Mouse (Mus musculus): Measurements from ENCODE around the gene Col27a1. TPM values are rescaled to one million over a fixed set of nuclear protein-coding genes. Genes with fewer than 3 reads are reported as not detected.

Gene Col27a1
- total and polyA plus RNA-seq, 3 experiments, result not detected

DNA sequence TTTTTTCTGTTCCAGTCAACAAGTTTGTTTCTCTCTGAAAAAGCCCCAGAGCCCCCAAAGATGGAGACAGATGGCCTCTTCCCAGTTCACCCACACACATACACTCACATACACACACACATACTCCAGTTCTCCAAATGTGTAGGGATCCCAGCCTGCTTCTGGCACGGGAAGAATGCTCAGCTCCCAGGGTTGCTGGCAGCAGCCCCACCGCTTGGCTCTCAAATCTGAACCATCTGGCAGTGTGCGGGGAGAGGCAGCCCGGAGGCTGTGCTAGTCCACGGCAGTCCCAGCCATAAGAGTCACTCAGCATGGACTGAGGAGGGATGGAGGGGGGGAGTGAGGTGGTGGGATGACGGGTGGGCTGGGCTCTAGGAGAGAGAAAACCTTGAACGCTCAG lies 77.3 kb downstream of the Col27a1 start:
- H3K79me2 ChIP-seq (ENCODE audit: control insufficient read depth, insufficient read depth, low read length, poor library complexity), result no peaks in the 10 kb centered on the region
- no peaks in the 10 kb centered on the region for H3K4me1 ChIP-seq (ENCODE audit: control insufficient read depth in 1 of 2, insufficient read depth in 2 of 2, low read length in 2 of 2)
- H3K9ac ChIP-seq (ENCODE audit: control insufficient read depth, low read depth, low read length, poor library complexity, severe bottlenecking), result no peak overlapping the region
- no peak overlapping the region for H3K27ac ChIP-seq (ENCODE audit: control insufficient read depth, low read depth, low read length)
- DNase-seq (ENCODE audit: low read depth, low spot score), result no peak
- H3K9me3 ChIP-seq (replicated peaks; ENCODE audit: insufficient read depth, low read length), result no peaks in the 10 kb centered on the region
- no peaks in the 10 kb centered on the region for H3K36me3 ChIP-seq (ENCODE audit: control insufficient read depth in 1 of 2, insufficient read depth in 2 of 2, low read length in 2 of 2)
- TF ChIP-seq MYB (IDR thresholded peaks at IDR 0.05; ENCODE audit: low read depth, low read length) (no peak), SMC3 (IDR thresholded peaks at IDR 0.05; ENCODE audit: low read depth, low read length) (no peak), NELFE (IDR thresholded peaks at IDR 0.05; ENCODE audit: low read depth, low read length) (no peak), CTCF (IDR thresholded peaks at IDR 0.05 in 2 of 3, conservative IDR thresholded peaks at IDR 0.05 in 1 of 3; ENCODE audit: control insufficient read depth in 1 of 3, insufficient read depth in 1 of 3, low read depth in 2 of 3, low read length in 3 of 3, poor library complexity in 1 of 3, severe bottlenecking in 1 of 3) (no peak), GABPA (IDR thresholded peaks at IDR 0.05; ENCODE audit: low read depth, low read length) (no peak), SIN3A (IDR thresholded peaks at IDR 0.05; ENCODE audit: low read length) (no peak), MEF2A (IDR thresholded peaks at IDR 0.05; ENCODE audit: extremely low read depth, insufficient replicate concordance, low read depth, low read length, poor library complexity, severe bottlenecking) (no peak), POLR2AphosphoS5 (IDR thresholded peaks at IDR 0.05; ENCODE audit: borderline replicate concordance, low read depth, low read length) (no peak), ZC3H11A (IDR thresholded peaks at IDR 0.05; ENCODE audit: low read depth, low read length) (no peak), CHD1 (IDR thresholded peaks at IDR 0.05; ENCODE audit: low read depth, low read length) (no peak), RAD21 (IDR thresholded peaks at IDR 0.05; ENCODE audit: low read depth, low read length) (no peak), ELF1 (IDR thresholded peaks at IDR 0.05; ENCODE audit: low read depth, low read length) (no peak), EP300 (IDR thresholded peaks at IDR 0.05; ENCODE audit: low read depth in 1 of 2, low read length in 2 of 2) (no peak), BHLHE40 (IDR thresholded peaks at IDR 0.05; ENCODE audit: borderline replicate concordance, low read depth, low read length) (no peak), E2F4 (IDR thresholded peaks at IDR 0.05; ENCODE audit: borderline replicate concordance, low read depth, low read length) (no peak), MAX (IDR thresholded peaks at IDR 0.05; ENCODE audit: low read length) (no peak)
- no peak overlapping the region for H3K4me3 ChIP-seq (ENCODE audit: control insufficient read depth in 1 of 2, insufficient read depth in 1 of 2, low read depth in 2 of 2, low read length in 2 of 2)
- no peaks in the 10 kb centered on the region for H3K27me3 ChIP-seq (ENCODE audit: control insufficient read depth in 1 of 2, insufficient read depth in 2 of 2, low read length in 2 of 2)

DNA sequence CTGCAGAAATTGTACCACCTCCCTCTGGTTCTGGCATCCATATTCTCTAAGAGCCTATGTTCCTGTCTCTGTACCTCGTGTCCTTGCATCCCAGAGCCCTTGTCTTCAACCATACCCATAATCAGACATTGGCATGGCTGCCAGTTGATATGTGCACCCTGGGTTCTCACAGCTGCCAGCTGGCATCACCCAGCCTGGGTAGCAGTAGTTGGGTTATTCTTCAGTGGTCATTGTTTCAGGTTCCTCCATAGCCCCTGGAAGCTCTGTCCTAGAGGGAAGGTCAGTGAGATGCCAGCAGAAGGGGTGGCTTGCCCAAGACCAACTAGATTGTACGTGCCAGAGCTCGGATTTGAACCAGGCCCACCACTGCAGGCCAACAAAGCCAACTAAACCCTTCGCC lies 77.9 kb downstream of the Col27a1 start:
- H3K4me3 ChIP-seq (ENCODE audit: control insufficient read depth in 1 of 2, insufficient read depth in 1 of 2, low read depth in 2 of 2, low read length in 2 of 2), result no peak overlapping the region
- no peak for DNase-seq (ENCODE audit: low read depth, low spot score)
- H3K27me3 ChIP-seq (ENCODE audit: control insufficient read depth in 1 of 2, insufficient read depth in 2 of 2, low read length in 2 of 2), result no peaks in the 10 kb centered on the region
- no peak for TF ChIP-seq RCOR1 (IDR thresholded peaks at IDR 0.05; ENCODE audit: low read depth, low read length)
- TF ChIP-seq GATA1 (IDR thresholded peaks at IDR 0.05; ENCODE audit: low read depth, low read length), result no peak
- no peak for TF ChIP-seq ETS1 (IDR thresholded peaks at IDR 0.05; ENCODE audit: low read depth, low read length)
- TF ChIP-seq UBTF (IDR thresholded peaks at IDR 0.05; ENCODE audit: borderline replicate concordance, insufficient read depth, low read depth, low read length), result no peak
- no peak for TF ChIP-seq KAT2A (conservative IDR thresholded peaks at IDR 0.05; ENCODE audit: low read depth, low read length)
- TF ChIP-seq MYB (IDR thresholded peaks at IDR 0.05; ENCODE audit: low read depth, low read length), result no peak
- no peak for TF ChIP-seq POLR2AphosphoS2 (IDR thresholded peaks at IDR 0.05; ENCODE audit: low read length)
- no peaks in the 10 kb centered on the region for H3K79me2 ChIP-seq (ENCODE audit: control insufficient read depth, insufficient read depth, low read length, poor library complexity)
- H3K36me3 ChIP-seq (ENCODE audit: control insufficient read depth in 1 of 2, insufficient read depth in 2 of 2, low read length in 2 of 2), result no peaks in the 10 kb centered on the region
- no peak overlapping the region for H3K27ac ChIP-seq (ENCODE audit: control insufficient read depth, low read depth, low read length)
- no peaks in the 10 kb centered on the region for H3K4me1 ChIP-seq (ENCODE audit: control insufficient read depth in 1 of 2, insufficient read depth in 2 of 2, low read length in 2 of 2)
- no peaks in the 10 kb centered on the region for H3K9me3 ChIP-seq (replicated peaks; ENCODE audit: insufficient read depth, low read length)
- H3K9ac ChIP-seq (ENCODE audit: control insufficient read depth, low read depth, low read length, poor library complexity, severe bottlenecking), result no peak overlapping the region
